Mouse (Mus musculus): ENCODE data around the gene Kcnj6.

- no peak for TF ChIP-seq CTCF (conservative IDR thresholded peaks at IDR 0.05; ENCODE audit: low read length)
- TF ChIP-seq NANOG (IDR thresholded peaks at IDR 0.05; ENCODE audit: borderline replicate concordance, low read length) = no peak
These were observed 283.9 kb downstream of the Kcnj6 start for GRCm38 (mm10) chr16:94713480-94714094.

All from E14TG2a.4 (cell line).